Mouse (Mus musculus): ENCODE data around the gene Strap. TPM values are rescaled to one million over a fixed set of nuclear protein-coding genes. Genes with fewer than 3 reads are reported as not detected.

Gene Strap
- polyA plus RNA-seq (2012; rRNA removed): 53.5 and 101 TPM in 2 replicates

DNA sequence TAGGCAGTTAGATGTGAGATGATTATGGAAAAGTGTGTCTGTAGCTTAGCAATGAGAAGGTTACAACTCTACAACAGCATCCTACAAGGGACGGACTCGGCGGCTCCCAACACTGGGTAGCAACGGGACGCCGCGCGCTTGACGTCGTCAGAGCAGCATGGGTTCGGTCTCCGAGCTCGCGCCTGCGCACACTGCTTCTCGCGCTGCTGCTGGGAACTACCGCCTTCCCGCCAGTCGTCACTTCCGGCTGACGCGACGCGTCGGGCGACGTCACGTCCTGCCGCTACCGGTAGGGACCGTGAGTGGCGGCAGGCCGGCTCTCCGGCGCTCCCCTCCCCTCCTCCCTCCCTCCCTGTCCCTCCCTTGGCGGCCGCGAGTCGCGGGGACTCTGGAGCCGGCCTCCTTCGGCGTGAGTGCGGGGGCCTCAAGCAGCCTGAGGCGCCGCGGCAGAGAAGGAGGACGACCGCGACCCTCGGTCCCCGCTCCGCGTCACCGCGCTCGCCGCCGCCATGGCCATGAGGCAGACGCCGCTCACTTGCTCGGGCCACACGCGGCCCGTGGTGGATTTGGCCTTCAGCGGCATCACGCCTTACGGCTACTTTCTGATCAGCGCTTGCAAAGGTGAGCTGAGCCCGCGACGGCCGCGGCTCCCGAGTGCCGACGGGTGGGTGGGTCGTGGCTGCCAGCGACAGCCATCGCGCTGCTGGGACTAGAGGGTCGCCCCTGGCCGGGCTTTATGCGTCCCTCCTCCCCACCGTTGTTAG, at the start of gene Strap:
Gene Strap (plus strand): TSS at position 233 of the 764 bp plus-strand sequence.

DNA sequence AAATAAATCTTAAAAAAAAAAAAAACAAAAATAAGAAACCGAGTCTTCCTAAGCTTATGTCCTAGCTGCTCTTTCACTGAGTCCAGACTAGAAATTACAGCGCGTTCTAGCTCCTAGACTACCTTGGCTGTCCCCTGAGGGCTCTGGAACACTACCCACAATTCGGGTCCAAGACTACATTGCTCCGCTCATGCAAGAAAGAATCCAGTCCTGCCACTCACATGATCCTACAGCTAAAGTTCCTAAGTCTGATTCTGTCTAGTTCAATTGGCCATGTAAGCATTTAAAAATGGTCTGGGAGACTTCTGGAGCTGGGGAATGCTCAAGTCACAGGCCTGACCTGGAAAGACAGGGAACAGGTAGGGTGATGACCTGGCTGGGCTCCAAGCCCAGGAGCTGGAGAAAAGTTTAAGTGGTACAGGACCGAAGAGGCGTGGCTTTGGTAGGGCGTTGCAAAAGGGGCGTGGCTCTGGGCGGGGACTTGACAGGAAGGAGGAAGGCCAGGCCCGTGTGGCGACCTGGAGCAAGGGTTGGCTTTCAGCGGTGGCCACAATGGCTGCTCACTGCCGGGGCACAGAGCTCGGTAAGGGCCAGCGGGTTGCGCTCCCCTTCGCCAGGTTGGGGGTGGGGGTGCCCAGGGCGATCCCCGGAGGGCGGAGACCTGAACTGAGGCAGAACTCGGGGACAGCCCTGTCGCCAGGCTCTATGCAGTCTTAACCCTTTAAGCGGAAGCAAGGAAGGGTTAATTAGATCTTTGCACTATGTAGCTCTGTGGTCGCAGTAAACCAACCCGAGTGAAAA, 19.4 kb downstream of the Strap start, which contains the start of gene Dera:
Gene Dera (plus strand): TSS at position 491 of the 801 bp plus-strand sequence.

Other genes with a start within 250 kb of the Strap start
- 16.2 and 18.1 TPM in 2 replicates for gene Eps8, start 80.2 kb upstream of the Strap start, polyA plus RNA-seq (2012; rRNA removed)
- gene Dera, start 19.5 kb downstream of the Strap start, polyA plus RNA-seq (2012; rRNA removed): 7.3 and 7.8 TPM in 2 replicates

All from ovary, adult 2 months (tissue).